Mouse (Mus musculus) forebrain, embryonic 14.5 days (tissue): Measurements from ENCODE around the gene Samd13. TPM values are rescaled to one million over a fixed set of nuclear protein-coding genes. Genes with fewer than 3 reads are reported as not detected.

Experiments used
- ATAC-seq: fragments of 200-750 bp; cut with Nextera tagmentation; 2 replicates; pipeline ENCODE4 v1.8.0; 2017; ENCODE audit warnings: mild to moderate bottlenecking, moderate library complexity
- DNase-seq: peaks from one replicate; pipeline ENCODE4 v3.0.0-alpha.2; 2015; ENCODE audit warnings: low spot score
- H3K27ac ChIP-seq: fragments of 300-500 bp; sonication (generic); 2 replicates; pipeline ENCODE4 v1.5.1; 2014; ENCODE audit warnings: low read depth, mild to moderate bottlenecking, control low read depth, low read length, moderate library complexity
- H3K27me3 ChIP-seq: fragments of 300-500 bp; sonication (generic); replicated peaks from 2 replicates; pipeline ENCODE4 v1.6.1; 2014; ENCODE audit warnings: low read length, control low read depth, mixed read lengths; ENCODE audit not compliant: control insufficient read depth, insufficient read depth
- H3K36me3 ChIP-seq: fragments of 300-500 bp; sonication (generic); 2 replicates; pipeline ENCODE4 v1.6.1; 2014; ENCODE audit warnings: low read length, control low read depth; ENCODE audit not compliant: control insufficient read depth, insufficient read depth
- H3K4me1 ChIP-seq: fragments of 300-500 bp; sonication (generic); 2 replicates; pipeline ENCODE4 v1.6.1; 2014; ENCODE audit warnings: antibody characterized with exemption, low read length, control low read depth; ENCODE audit not compliant: control insufficient read depth, insufficient read depth
- H3K4me2 ChIP-seq: fragments of 300-500 bp; sonication (generic); 2 replicates; pipeline ENCODE4 v1.6.1; 2014; ENCODE audit warnings: mild to moderate bottlenecking, control low read depth, low read length
- H3K4me3 ChIP-seq: fragments of 300-500 bp; sonication (generic); 2 replicates; pipeline ENCODE4 v1.5.1; 2014; ENCODE audit warnings: low read depth, low read length, control low read depth
- H3K9ac ChIP-seq: fragments of 300-500 bp; sonication (generic); 2 replicates; pipeline ENCODE4 v1.6.1; 2014; ENCODE audit warnings: mild to moderate bottlenecking, low read length, control low read depth, moderate library complexity
- H3K9me3 ChIP-seq: fragments of 300-500 bp; sonication (generic); replicated peaks from 2 replicates; pipeline ENCODE4 v1.6.1; 2016; ENCODE audit warnings: low read length, control low read depth, mixed read lengths; ENCODE audit not compliant: control insufficient read depth
- WGBS: fragments of 180-500 bp; shearing (Covaris S2); extraction: QIAGEN DNeasy Blood & Tissue Kit; methylation state at CpG from one replicate; pipeline ENCODE4 v1.1.7; 2014; 5-methylcytosine and 5-hydroxymethylcytosine counted together
- polyA plus RNA-seq: library from polyadenylated mRNA; unstranded; fragments of >200 nt; fragmentation: Nextera tagmentation; extraction: Ambion mirVana; gene quantifications from 2 replicates; pipeline ENCODE4 v1.2.1, GENCODE M21; 2014

Gene Samd13
- 0.22 and 0.30 TPM in 2 replicates for polyA plus RNA-seq

GRCm38 (mm10) chr3:146684811-146685675, at the start of gene Samd13:
Samd13 (minus strand) TSS chr3:146685592.
- H3K27me3 ChIP-seq: no peaks in the 10 kb centered on the region
- H3K4me3 ChIP-seq: peak within 1 kb of the TSS; percentile 43
- 4% methylated on average over 50 of the region's 50 CpGs for WGBS
- peak; percentile 95 for ATAC-seq
- peak within 1 kb of the TSS; percentile 91 for H3K4me2 ChIP-seq
- H3K27ac ChIP-seq: no peak within 1 kb of the TSS
- no peaks in the 10 kb centered on the region for H3K9me3 ChIP-seq
- no peaks in the 10 kb centered on the region for H3K36me3 ChIP-seq
- peak within 1 kb of the TSS; percentile 65 for H3K9ac ChIP-seq
- peak; percentile 82 for DNase-seq
- H3K4me1 ChIP-seq: peaks cover 4% of the 10 kb centered on the region; the same call in 1 of the 2 replicates

- H3K9ac ChIP-seq: no peak overlapping the region
- no peak for ATAC-seq
- no peak overlapping the region for H3K4me3 ChIP-seq
- 0 out of 2 replicates have a peak, but pooled peaks cover 1% of the 10 kb centered on the region for H3K9me3 ChIP-seq
- no peak for DNase-seq
- 95% methylated on average over 11 of the region's 11 CpGs for WGBS
- no peaks in the 10 kb centered on the region for H3K4me1 ChIP-seq
- H3K27ac ChIP-seq: no peak overlapping the region
- H3K27me3 ChIP-seq: no peaks in the 10 kb centered on the region
- peaks cover 54% of the 10 kb centered on the region for H3K36me3 ChIP-seq
- H3K4me2 ChIP-seq: no peak overlapping the region
Observed at GRCm38 (mm10) chr3:146731499-146731898, 46.1 kb upstream of the Samd13 start.

GRCm38 (mm10) chr3:146723037-146723436, 37.6 kb upstream of the Samd13 start:
- 79% methylated on average over 3 of the region's 3 CpGs for WGBS

GRCm38 (mm10) chr3:146719696-146720095, 34.3 kb upstream of the Samd13 start:
- Histone ChIP-seq H3K4me3 (no peak overlapping the region), H3K36me3 (no peaks in the 10 kb centered on the region), H3K4me2 (no peak overlapping the region), H3K9me3 (no peaks in the 10 kb centered on the region), H3K27ac (no peak overlapping the region), H3K27me3 (no peaks in the 10 kb centered on the region), H3K4me1 (no peaks in the 10 kb centered on the region), H3K9ac (no peak overlapping the region)
- DNase-seq (no peak), ATAC-seq (no peak)
- 65% methylated on average over 4 of the region's 4 CpGs for WGBS

More at GRCm38 (mm10) chr3:146723037-146723436, 37.6 kb upstream of the Samd13 start:
- ATAC-seq (no peak), DNase-seq (peak; percentile 13)
- H3K4me2 ChIP-seq: no peak overlapping the region
- H3K9ac ChIP-seq: no peak overlapping the region
- H3K9me3 ChIP-seq: peaks cover 6% of the 10 kb centered on the region; the same call in 1 of the 2 replicates
- H3K27me3 ChIP-seq: no peaks in the 10 kb centered on the region
- no peak overlapping the region for H3K4me3 ChIP-seq
- H3K27ac ChIP-seq: no peak overlapping the region
- peaks cover 15% of the 10 kb centered on the region for H3K36me3 ChIP-seq
- H3K4me1 ChIP-seq: no peaks in the 10 kb centered on the region

- no peaks in the 10 kb centered on the region for H3K27me3 ChIP-seq
- no peaks in the 10 kb centered on the region for H3K36me3 ChIP-seq
- no peak for DNase-seq
- H3K9ac ChIP-seq: no peak overlapping the region
- no peaks in the 10 kb centered on the region for H3K4me1 ChIP-seq
- no peaks in the 10 kb centered on the region for H3K9me3 ChIP-seq
- ATAC-seq: no peak
- WGBS: 79% methylated on average over 5 of the region's 5 CpGs
- H3K27ac ChIP-seq: no peak overlapping the region
- no peak overlapping the region for H3K4me2 ChIP-seq
- H3K4me3 ChIP-seq: no peak overlapping the region
Observed at GRCm38 (mm10) chr3:146718251-146718650, 32.9 kb upstream of the Samd13 start.

GRCm38 (mm10) chr3:146712305-146712704, 26.9 kb upstream of the Samd13 start:
- ATAC-seq (no peak), DNase-seq (no peak)
- H3K27ac ChIP-seq: no peak overlapping the region
- 76% methylated on average over 7 of the region's 7 CpGs for WGBS
- no peaks in the 10 kb centered on the region for H3K9me3 ChIP-seq
- H3K36me3 ChIP-seq: no peaks in the 10 kb centered on the region
- no peak overlapping the region for H3K9ac ChIP-seq
- no peaks in the 10 kb centered on the region for H3K4me1 ChIP-seq
- H3K4me3 ChIP-seq: no peak overlapping the region
- no peaks in the 10 kb centered on the region for H3K27me3 ChIP-seq
- no peak overlapping the region for H3K4me2 ChIP-seq

GRCm38 (mm10) chr3:146711559-146711958, 26.2 kb upstream of the Samd13 start:
- no peaks in the 10 kb centered on the region for H3K9me3 ChIP-seq
- H3K9ac ChIP-seq: no peak overlapping the region
- no peak overlapping the region for H3K4me2 ChIP-seq
- no peak overlapping the region for H3K27ac ChIP-seq
- no peaks in the 10 kb centered on the region for H3K27me3 ChIP-seq
- 71% methylated on average over 6 of the region's 6 CpGs for WGBS
- H3K4me3 ChIP-seq: no peak overlapping the region
- ATAC-seq (peak; percentile 50; the same call in 1 of the 2 replicates), DNase-seq (peak; percentile 33)
- H3K36me3 ChIP-seq: no peaks in the 10 kb centered on the region
- H3K4me1 ChIP-seq: no peaks in the 10 kb centered on the region

GRCm38 (mm10) chr3:146711084-146711483, 25.7 kb upstream of the Samd13 start:
- Histone ChIP-seq H3K27ac (no peak overlapping the region), H3K4me1 (no peaks in the 10 kb centered on the region), H3K9ac (no peak overlapping the region), H3K4me3 (no peak overlapping the region), H3K36me3 (no peaks in the 10 kb centered on the region), H3K4me2 (no peak overlapping the region), H3K9me3 (no peaks in the 10 kb centered on the region), H3K27me3 (no peaks in the 10 kb centered on the region)
- WGBS: 87% methylated on average over 7 of the region's 7 CpGs
- DNase-seq (no peak), ATAC-seq (no peak)

GRCm38 (mm10) chr3:146709086-146709485, 23.7 kb upstream of the Samd13 start:
- H3K4me3 ChIP-seq: no peak overlapping the region
- no peak overlapping the region for H3K9ac ChIP-seq
- H3K36me3 ChIP-seq: no peaks in the 10 kb centered on the region
- H3K4me1 ChIP-seq: no peaks in the 10 kb centered on the region
- H3K27ac ChIP-seq: no peak overlapping the region
- ATAC-seq: no peak
- H3K27me3 ChIP-seq: no peaks in the 10 kb centered on the region
- 86% methylated on average over 1 of the region's 1 CpGs for WGBS
- no peak for DNase-seq
- H3K4me2 ChIP-seq: no peak overlapping the region
- no peaks in the 10 kb centered on the region for H3K9me3 ChIP-seq
